Mouse (Mus musculus) spleen, postnatal 10 days (tissue): ENCODE data around the gene Rnf208.

Source experiments
- DNase-seq, 2 experiments: peaks; one replicate each; pipeline ENCODE4 v3.0.0; 2021 to 2022; ENCODE audit warnings: low spot score in 2 of 2

The Rnf208 gene

DNA sequence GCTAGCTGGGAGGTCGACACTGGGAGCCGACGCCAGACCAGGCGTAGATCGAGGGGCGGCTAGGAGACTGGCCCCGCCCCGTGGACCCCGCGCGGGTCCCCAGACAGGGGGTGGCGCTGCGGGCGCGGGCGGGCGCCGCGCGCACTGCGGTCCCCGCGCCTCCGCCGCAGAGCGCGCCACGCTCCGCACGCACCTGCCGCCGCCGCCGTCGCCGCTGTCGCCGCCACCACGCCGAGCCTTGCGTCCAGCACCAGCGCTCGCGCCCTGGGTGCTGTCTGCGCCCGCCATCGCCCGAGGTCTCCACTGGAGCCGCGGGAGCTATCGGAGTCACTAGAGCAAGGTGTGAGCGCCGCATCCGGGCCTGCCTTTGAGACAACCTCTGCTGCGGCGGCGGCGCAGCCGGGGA lies at the start of gene Rnf208, which contains the start of gene Cysrt1:
Gene Rnf208 (plus strand): TSS at position 155 of the 406 bp plus-strand sequence.
Gene Cysrt1 (minus strand): TSS at position 352 of the 406 bp plus-strand sequence.
- no peak for DNase-seq

DNA sequence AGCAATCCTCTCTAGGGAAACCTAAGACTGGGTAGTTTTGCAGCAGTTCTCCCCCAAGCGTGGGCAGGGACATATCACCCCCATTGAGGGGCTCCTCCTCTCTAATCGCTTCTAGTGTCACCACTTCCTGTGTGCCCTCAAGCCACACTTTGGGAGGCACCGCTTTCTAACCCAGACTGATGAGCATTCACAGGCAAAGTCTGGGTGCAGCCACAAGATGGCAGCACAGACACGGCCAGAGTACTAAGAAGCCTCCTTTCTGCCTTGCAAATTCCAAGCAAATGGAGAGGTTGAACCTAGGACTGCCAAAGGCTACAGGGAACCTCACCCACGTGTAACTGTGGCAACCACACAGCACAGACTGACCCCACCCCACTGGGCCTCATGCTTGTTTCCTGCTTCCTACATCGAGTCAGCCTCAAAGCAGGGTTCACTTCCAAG lies 48.7 kb upstream of the Rnf208 start:
- peak; percentile 67 to 86 for DNase-seq

DNA sequence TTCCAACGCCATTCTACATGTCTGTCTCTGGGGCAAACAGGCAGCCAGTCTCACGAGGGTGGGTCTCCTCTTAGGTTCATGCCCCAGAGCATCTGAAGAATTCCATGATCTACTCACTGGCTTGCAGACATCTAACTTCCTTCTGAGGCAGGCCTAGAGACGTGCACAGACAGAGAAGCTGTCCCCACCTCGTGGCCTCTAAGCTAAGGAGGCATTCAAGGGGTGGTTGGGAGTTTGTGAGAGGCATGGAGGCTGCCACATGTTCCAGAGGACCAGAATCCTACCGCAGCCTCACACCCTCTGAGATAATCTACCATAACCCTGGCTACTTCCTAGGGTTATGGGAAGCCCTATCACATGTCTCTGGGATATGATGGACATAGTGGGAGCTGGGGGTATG lies 48.0 kb upstream of the Rnf208 start:
- no peak for DNase-seq

DNA sequence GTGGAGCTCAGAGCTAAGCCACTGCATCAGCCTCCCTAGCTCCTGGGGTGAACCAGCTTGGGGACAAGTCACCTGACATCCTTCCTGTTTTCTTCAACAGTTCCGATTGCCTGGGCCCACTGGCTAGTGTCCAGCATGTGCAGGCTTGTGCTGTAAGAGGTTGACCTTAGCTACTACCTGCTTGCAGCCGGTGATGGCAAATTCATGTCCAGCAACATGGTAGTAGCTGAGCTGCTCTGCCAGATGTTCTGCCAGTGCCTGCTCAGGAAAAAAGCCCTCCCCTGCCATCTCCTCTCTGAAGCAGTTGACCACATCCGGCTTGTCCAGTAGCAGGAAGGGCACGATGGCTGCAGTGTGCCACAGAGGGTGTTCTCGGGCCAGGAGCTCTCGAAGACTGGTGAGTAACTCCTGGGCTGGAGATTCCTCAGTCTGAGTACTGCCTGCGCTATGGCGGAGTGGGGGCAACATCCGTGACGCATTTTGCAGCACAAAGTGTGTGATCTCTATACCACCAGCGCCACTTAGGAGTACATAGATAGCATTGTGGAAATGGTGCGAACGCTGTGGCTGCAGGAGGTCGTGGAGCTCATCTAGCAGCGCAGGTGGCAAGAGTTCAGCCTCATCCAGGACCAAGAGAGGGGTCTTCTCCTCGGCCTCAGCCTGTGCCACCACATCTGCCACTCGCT lies 47.4 kb upstream of the Rnf208 start:
- DNase-seq, result peak; percentile 45 to 48

DNA sequence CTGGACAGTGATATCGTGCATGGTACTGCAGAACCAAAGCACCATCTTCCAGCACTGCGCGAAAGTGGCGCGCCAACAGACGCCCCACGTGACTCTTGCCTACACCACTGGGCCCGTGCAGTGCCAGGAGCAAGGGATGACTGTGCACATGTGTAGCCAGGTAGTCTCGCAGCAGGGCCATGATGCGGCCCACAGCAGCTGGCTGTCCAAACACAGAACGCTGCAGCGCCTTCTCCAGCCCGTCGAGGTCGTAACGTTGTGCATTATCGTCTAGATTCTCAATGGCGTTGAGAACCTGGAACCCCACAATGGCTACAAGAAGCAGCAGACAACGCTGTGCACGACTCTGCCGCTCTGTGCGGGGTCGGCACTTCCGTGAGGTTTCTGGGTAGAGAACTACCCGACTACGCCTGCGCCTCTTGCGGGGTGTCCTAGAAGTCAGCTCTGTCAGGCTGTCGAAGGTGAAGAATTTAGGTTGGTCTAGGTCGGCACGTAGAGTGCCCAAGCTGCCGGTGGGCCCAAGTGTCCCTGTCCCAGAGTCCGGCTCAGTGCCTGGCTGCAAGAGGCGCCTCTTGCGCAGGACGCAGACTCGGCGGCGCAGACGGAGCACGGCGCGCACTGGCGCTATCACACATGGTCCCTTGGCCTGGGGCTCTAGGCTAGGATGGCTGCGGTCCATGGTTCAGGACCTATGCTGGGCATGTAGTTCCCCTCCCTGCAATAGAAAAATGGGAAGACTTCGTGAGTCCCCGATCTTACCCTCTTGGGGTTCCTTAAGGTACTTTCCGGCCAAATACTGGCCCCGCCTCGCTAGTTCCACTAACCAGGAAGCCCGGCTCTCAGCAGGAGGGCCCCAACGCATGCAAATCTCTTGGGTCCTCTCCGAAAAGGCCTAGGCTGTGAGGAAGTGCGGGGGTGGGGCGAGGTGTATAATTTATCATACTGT lies 46.6 kb upstream of the Rnf208 start:
- DNase-seq, result peak; percentile 65 to 88

DNA sequence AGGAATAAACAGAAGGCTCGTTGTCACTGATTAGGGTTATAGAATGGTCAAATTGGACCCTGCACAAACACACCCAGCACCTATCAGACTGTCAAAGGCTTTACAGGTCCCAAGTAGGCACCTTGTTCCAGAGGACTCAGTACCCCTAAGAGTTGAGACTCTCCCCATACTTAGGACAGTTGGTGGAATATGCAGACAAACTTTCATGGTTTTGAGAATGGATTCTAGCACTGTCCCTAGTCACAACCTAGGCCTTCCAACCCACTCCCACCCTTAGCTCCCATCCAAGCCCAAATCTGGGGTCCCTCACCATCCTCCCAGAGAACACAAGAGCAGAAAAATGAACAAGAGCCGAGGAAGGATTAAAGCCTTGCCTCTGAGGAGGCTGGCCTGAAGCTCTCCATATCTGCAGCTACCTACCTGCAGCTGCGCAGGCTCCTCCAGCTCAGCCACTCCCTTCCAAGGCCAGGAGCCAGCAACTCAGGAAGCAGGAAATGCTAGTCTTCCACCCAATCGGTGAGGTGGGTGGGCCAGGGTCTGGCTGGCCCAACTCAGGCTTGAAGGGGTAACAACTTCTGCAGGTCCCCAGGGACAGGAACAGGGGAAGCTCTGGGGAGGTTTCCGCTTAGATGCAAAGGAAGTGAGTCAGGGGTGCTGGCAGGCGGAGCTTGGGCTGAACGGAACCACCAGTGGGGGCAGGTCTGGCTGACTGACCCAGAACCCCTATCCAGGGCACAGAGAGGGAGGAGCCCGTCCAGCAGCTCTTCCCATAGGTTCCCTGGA lies 45.7 kb upstream of the Rnf208 start, which contains the start of gene Tor4a:
Gene Tor4a (minus strand): TSS at position 715 of the 783 bp plus-strand sequence.
- peak; percentile 62 to 83 for DNase-seq

DNA sequence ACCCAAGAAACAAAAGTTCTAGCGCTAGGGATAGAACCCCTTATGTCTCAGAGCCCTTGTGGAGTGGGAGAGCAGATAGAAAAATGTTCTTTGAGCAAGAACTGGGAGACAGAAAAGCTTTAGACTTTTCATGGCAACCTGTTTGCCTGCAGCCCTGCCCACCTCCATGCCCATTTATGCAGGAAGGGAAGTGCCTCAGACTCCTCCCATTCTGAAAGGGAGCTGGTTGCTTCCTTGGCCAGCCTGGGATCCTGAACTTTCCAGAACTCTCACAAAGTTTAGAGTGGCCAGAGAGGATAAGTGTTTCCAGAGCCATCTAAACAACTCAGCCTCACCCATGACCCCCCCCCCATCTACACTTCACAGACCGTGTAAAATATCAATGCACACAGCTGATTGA lies 44.9 kb upstream of the Rnf208 start:
- DNase-seq, result no peak

DNA sequence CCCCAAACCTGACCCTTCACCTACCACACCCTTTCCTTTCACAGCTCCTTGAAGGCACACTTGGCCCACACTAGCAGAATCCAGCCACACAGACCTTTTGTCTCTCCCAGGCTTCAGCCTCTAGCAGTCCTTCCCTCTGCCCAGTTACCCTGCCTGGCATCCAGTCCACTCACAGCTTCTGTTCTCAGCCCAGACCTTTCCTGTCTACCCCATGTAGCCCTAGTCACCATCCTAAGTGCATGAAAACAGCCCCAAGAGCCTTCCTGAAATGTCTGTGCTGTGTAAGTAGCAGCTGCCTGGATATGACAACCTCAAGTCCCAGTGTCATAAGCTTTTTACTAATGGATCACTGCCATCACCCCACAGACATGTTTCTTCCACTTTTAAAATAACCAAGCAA lies 44.1 kb upstream of the Rnf208 start:
- DNase-seq, result no peak

DNA sequence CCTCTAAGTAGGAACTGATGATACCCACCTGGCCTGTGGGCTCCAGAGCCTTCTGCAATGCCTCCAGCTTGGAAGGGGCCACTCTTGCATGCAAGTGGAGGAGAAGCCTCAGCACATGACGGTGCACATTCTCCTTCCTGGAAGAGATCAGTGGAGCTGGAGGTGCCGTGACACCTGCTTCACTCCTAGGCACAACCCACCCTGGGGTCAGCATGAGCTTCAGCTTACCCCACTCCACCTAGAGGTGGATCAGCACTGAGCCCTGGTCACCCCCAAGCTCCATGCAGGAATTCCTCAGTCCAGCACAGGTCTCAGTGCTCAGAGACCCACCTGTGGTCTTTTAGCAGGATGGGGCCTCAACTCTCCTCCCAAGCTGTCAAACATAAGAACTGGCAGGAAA lies 41.4 kb upstream of the Rnf208 start:
- no peak for DNase-seq

DNA sequence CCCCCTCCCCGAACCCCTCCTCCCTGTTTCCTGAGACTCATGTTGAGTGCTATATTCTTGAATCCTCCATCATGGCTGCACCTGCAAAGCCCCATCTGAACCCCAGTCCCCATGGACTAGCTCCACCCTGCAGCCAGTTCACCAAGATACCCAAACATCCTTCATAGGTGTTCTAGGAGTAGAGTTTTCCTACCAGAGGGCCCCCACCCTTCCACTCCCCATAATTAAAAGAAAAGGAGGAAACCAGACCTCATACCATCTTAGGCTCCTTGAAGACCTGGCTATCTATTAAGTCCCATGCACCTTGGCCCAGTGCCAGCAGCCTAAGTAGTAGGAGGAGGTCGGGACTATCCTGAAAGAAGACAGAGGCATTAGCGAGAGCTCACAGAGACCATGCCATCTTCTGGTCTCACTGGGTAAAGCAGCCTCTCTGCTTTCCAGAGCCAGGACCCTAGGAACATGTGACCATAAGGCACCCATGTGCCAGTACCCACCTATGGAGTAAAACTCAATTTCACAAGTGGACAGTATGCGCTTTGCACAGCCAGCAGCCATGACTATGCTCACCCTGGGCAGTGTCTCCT lies 38.3 kb upstream of the Rnf208 start:
- peak in 1 of 2 experiments; percentile 75 for DNase-seq

DNA sequence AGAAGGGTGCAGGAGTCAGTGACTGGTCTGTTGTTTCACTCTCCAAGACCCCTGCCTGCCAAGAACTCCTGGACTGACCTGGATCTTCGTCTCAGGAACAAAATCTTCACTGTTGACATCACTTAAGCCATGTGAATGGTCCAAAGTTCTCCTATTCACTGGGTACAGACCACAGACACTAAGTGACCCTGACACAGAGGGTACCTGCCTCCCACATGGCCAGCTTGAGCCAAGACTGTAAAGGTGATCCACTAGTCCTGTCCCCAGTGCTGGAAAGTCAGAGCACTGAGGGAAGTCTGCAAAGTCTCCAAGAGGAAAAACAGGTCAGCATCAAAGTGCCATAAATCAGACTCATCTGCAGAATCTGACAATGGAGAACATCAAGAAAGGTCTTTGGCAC lies 34.5 kb upstream of the Rnf208 start:
- no peak for DNase-seq

DNA sequence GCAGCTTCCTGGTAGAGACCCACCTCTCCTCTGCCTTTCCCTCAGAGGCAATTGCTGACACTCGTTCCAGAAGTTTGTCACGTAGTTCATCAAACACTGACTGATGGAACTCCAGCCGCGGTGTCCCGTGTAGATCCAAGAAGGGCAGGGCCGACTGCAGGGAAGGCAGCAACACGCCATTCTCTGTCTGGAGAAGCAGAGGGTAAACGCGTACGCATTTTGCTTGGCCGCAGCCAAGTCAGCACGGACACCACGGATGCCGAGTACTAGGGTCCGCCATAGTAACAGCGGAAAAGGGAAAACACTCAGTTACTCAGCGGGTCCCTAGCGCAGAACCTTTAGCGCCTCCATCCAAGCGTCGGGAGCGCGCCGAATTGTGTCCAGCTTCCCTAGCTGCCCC lies 31.4 kb upstream of the Rnf208 start:
- DNase-seq, result peak in 1 of 2 experiments; percentile 38

DNA sequence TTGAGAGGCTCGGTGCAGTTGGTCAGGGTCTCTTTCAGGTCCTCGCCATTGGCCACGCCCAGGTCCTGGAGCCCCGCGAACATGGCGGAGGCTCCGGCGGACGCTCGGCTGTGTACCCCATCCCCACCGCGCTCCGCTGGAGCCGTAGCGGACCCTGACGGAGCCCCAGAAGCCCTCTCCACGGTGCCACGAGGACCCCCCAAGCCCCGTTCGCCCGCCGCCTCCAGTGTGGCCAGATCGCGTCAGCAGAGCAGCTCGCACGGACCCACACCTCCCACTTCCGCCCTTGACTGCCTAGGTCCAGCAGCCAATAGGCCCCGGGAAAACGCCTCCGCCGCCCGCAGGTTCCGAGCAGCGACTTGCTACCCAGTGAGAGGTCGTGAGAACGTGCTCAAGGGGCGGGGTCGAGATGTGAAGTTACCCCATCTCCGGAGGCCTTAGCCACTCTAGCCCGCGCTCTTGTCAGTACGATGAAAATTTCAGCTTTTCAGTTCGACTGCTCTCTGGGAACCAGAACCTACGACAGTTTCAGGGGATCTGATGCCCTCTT lies 30.9 kb upstream of the Rnf208 start, which contains the start of gene Nelfb:
Gene Nelfb (minus strand): TSS at position 369 of the 550 bp plus-strand sequence.
- peak; percentile 94 to 95 for DNase-seq

DNA sequence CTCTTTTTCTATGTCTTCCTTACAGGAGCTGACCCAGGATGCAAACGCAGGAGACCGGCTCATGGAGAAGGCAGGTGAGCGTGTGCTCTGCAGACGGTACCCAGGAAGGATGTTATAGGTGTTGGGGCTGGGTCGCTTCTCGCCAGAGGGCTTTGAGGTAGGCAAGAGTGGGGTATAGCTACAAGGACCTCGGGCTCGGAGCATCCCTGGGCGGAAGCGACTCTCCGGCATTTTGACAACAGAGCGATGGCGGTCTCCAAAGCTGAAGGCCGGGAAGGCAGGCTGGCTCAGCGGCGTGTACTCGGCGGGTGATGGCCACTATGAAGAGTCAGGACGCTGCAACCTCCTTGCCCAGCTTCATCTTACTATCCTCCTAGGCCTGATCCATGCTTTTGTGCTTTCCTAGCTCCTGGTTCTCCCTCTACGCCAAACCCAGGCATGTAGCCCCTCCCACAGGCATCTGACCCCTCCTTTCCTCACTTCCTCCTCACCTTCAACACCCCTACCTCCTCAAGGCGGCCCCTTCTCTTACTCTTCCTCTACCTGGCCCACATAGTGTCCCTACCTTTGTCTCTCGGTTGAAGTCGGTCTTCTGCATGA lies 28.7 kb upstream of the Rnf208 start:
- DNase-seq, result no peak

DNA sequence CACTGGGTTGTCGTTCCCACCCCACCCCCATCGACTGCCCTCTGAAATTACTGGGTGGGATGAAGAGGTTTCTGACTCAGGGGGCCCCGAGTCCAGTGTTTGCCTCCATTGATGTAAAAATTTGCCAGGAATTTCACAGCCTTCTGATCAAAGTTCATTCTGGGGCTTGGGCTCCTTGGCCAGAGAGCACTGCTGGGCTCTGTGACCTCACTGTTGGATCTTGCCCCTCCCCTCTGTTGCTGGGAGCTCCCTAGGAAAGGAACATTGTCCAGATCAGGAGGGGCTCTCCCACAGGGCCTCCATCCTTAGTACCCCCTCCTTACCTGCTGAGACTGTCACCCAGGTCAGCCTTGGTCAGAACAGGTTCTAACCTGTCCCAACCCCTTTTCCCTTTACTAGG lies 27.6 kb upstream of the Rnf208 start, which contains the start of gene Stpg3:
Gene Stpg3 (minus strand): TSS at position 194 of the 400 bp plus-strand sequence.
- DNase-seq, result no peak

DNA sequence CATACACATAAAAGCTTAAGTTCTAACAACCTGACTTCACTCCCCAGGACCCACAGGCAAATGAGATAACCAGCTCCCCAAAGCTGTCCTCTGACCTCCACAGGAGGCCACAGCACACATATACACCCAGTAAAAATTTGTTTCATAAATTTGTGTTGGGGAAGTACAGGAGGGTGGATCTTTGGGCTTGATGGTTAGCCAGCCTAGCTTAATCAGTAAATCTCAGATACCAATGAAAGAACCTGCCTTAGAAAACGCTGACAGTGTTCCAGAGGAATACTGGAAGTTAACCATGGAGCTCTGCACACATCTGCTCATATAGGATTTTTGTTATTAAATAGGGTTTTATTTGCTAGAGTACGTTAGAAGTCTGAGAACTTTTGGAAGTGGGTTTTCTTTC lies 24.4 kb upstream of the Rnf208 start:
- no peak for DNase-seq

DNA sequence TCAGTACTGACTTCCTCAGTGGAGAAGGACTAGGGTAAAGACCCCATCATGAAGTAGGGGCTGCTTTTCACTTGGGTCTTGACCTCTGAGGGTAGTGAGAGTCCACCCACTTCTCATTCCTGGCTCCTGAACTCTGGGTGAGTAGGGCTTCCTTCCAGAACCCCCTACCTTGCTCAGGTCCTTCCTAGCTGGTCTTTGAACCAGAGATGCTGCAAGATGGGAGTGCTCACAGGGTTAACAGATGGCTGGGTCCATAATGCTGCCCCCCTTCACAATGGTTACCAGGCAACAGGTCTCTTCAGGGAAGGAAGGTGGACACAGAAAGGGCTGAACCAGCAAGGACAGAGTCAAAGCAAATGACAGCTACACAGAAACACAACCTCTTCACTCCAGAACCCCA lies 23.6 kb upstream of the Rnf208 start, which contains the start of gene Fam166a:
Gene Fam166a (plus strand): TSS at position 301 of the 400 bp plus-strand sequence.
- no peak for DNase-seq

DNA sequence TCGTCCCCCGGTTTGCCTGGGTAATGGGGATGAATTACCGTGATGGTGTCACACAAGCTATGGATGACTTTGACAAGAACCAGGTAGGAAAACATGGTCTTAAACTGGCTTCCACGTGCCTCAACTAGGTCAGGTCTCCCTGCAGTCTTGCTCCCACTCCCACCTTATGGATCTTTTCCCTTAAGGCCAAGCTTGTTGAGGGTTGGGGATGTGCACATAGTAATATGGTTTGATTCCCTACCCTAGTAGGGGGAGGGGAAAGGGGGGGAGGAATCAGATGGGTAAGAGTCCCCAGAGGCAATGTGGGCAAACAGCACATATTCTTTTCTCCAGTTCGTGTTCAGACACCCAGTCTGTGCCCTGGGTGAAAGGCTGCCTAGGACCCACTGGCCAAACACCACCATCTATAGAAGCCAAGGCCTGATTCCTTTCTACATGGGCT lies 20.7 kb upstream of the Rnf208 start:
- DNase-seq, result no peak

DNA sequence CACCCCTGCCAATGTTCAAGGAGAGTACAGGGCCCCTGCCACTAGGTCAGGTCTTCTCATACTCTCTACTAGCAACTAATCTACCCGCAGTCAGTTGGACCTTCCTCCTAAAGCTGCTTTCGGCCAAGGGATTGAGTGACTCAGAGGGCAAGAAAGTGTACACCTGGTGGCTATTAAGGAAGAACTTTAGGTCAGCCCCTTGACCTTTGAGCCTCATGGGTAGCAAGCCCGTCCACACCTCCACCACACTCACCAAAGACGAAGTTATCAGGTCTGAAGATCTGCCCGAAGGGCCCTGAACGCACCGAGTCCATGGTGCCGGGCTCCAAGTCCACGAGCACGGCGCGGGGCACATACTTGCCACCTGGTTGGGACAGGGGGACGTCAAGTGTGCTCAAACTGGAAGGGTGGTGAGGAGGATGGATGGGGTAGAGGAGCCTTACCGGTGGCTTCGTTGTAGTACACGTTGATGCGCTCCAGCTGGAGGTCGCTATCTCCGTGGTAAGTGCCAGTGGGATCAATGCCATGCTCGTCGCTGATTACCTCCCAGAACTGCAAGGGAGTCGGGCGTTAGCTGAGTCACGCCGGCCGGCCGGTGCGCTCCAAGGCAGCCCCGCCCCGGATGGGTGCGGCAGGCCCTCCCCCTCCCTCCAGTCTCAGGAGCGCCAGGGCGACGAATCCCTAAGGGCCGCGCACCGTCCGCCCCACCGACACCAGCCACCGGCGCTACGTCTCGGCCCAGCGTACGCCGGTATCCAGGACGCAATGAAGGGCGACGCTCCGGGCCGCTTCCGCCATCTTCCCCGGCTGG lies 18.2 kb upstream of the Rnf208 start:
- DNase-seq, result peak; percentile 86 to 94

DNA sequence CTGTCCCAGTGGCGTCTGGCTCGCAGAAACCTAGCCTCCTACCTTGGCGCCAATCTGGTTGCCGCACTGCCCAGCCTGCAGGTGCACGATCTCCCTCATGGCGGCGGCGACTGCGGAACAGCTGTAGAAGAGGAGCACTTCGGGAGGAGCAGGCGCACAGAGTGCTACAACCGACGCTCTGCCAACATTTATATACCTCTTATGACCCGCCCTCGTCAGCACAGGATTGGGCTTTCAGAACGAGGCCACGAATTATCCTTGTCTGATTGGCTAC lies 17.6 kb upstream of the Rnf208 start, which contains the start of gene Tubb4b:
Gene Tubb4b (minus strand): TSS at position 211 of the 274 bp plus-strand sequence.
- peak in 1 of 2 experiments; percentile 91 for DNase-seq
